Mouse (Mus musculus): ENCODE data around the gene Eif1. TPM values are rescaled to one million over a fixed set of nuclear protein-coding genes. Genes with fewer than 3 reads are reported as not detected.
"Not testable (repeated sequence)": the region's sequence is repeated elsewhere in the genome, so short reads cannot be mapped to it uniquely, and the experiment has no call there.

The Eif1 gene
- polyA plus RNA-seq, 1 experiment from 2014 or later: 1,447 TPM

DNA sequence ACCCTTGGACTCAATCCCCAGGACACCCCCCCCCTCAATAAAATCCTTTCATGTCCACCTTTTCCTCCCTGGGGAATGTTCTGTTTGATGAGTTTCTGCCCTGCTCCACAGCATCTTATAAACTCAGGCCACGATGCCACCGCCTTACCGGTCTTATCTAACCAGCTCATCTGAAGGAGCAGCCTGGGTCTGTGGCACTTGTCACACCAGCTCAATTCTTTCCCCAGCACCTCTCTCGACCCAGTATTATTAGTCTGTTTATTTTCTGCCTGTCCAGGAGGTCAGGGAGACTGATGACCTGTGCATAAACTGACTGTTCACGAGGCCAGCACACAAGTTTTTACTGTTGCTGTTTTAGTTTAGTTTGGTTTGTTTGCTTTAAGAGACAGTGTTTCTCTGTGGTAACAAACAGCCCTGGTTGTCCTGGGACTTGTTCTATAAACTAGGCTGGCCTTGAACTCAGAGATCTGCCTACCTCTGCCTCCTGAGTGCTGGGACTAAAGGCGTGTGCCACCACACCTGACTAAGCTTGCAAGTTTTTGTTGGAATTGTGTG, 1.8 kb upstream of the Eif1 start:
- Histone ChIP-seq H3K4me1 (peaks cover 7% of the 10 kb centered on the region; the same call in 1 of the 2 replicates), H3K9ac (no peak overlapping the region), H3K27me3 (no peaks in the 10 kb centered on the region), H3K36me3 (peaks cover 13% of the 10 kb centered on the region), H3K9me3 (replicated peaks) (no peaks in the 10 kb centered on the region), H3K4me3 (no peak overlapping the region), H3K27ac (no peak overlapping the region), H3K4me2 (replicated peaks) (no peak overlapping the region)
- 76% methylated on average over 6 of the region's 6 CpGs for WGBS
- no peak for ATAC-seq (ENCODE audit: low FRiP score)

- 88% methylated on average over 10 of the region's 10 CpGs for WGBS
- Histone ChIP-seq H3K36me3 (peaks cover 13% of the 10 kb centered on the region), H3K4me2 (replicated peaks) (peak overlapping the region; percentile 53), H3K27me3 (no peaks in the 10 kb centered on the region), H3K4me1 (peaks cover 7% of the 10 kb centered on the region; the same call in 1 of the 2 replicates), H3K9me3 (replicated peaks) (no peaks in the 10 kb centered on the region), H3K4me3 (peak overlapping the region; percentile 64), H3K27ac (peak overlapping the region; percentile 93), H3K9ac (no peak overlapping the region)
- ATAC-seq (ENCODE audit: low FRiP score): peak; percentile 15
These were observed 895 bp upstream of the Eif1 start for GRCm38 (mm10) chr11:100318529-100319451.

DNA sequence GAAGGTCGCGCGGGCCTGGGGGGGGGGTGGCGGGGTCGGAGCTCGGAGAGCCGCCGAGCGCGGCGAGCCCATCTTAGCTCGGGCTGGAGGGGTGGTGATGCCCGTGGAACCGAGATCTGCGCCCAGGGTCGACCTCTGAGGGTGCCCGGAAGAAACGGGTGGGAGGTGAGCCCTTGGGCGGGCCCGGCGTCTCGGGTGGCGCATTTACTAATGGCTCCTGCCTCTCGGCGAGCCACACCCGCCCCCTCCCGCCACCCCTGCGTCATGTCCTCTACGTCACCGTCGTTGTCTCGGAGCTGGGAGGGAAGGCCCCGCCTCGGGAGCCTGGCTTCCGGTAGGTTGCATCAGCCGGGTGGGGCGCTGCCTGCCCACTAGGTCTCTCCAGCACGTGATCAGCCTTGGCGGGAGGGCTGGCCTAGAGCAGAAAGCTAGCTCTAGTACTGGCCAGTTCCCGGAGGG, 516 bp downstream of the Eif1 start:
- ATAC-seq (ENCODE audit: low FRiP score): peak; percentile 87
- Histone ChIP-seq H3K36me3 (peaks cover 13% of the 10 kb centered on the region), H3K27me3 (no peaks in the 10 kb centered on the region), H3K9ac (peak overlapping the region; percentile 98), H3K4me3 (peak overlapping the region; percentile 64), H3K4me1 (peaks cover 7% of the 10 kb centered on the region; the same call in 1 of the 2 replicates), H3K9me3 (replicated peaks) (no peaks in the 10 kb centered on the region), H3K27ac (peak overlapping the region; percentile 93), H3K4me2 (replicated peaks) (peak overlapping the region; percentile 82)
- 0% methylated on average over 32 of the region's 40 CpGs for WGBS

GRCm38 (mm10) chr11:100320701-100321410, 1.2 kb downstream of the Eif1 start:
- H3K27ac ChIP-seq: peak overlapping the region; percentile 93

DNA sequence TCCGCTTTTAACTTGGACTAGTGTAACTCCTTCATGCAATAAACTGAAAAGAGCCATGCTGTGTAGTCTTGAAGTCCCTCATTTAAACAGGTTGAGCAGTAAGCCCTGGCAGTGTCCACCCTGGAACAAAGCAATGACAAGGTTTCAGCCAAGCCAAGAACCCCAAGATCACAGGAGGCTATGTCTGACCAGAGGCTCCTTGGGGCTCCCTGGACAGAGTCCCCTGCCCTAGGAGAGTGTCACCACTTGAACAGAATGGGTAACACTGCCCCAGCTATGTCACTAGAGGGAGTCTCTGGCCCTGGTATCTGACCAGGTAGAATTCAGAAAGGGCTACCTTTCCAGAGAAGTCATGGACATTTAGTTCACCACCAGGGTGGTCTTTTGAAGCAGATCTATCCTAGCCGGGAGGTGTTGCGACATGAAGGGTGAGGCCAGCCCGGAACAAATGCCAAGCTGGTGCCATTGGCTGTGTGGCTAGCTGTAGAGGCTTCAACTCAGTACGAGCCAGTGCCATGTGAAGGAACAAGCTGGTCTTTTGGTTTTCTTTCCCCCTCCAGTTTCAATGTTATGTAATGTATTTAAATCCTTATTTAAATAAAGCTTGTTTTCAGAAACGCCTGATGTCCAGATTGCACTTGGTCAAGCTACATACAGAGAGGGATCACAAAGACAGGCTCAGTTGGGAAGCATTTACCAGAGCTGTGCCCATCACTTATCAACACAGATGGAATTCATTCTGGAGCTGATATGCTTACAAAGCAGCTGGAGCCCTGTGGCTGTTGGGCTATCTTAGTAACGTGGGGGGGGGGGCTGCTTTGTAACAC, 2.0 kb downstream of the Eif1 start:
- Histone ChIP-seq H3K4me2 (replicated peaks) (0 out of 2 replicates have a peak overlapping the region, but pooled peaks have one; percentile 6), H3K36me3 (peaks cover 13% of the 10 kb centered on the region), H3K27ac (peak overlapping the region; percentile 7; the same call in 1 of the 2 replicates)
- H3K9me3 ChIP-seq (replicated peaks); H3K27me3 ChIP-seq; ATAC-seq (ENCODE audit: low FRiP score); H3K4me3 ChIP-seq; H3K9ac ChIP-seq; H3K4me1 ChIP-seq: not testable (repeated sequence)
- 84% methylated on average over 7 of the region's 7 CpGs for WGBS

More at GRCm38 (mm10) chr11:100320701-100321410, 1.2 kb downstream of the Eif1 start:
- H3K27me3 ChIP-seq; H3K4me1 ChIP-seq; H3K9me3 ChIP-seq (replicated peaks): not testable (repeated sequence)
- H3K4me2 ChIP-seq (replicated peaks): peak overlapping the region; percentile 82
- peaks cover 13% of the 10 kb centered on the region for H3K36me3 ChIP-seq
- WGBS: 20% methylated on average over 11 of the region's 11 CpGs
- ATAC-seq (ENCODE audit: low FRiP score): 0 out of 2 replicates have a peak, but pooled peaks have one; percentile 0
- H3K9ac ChIP-seq: peak overlapping the region; percentile 98
- peak overlapping the region; percentile 64 for H3K4me3 ChIP-seq

DNA sequence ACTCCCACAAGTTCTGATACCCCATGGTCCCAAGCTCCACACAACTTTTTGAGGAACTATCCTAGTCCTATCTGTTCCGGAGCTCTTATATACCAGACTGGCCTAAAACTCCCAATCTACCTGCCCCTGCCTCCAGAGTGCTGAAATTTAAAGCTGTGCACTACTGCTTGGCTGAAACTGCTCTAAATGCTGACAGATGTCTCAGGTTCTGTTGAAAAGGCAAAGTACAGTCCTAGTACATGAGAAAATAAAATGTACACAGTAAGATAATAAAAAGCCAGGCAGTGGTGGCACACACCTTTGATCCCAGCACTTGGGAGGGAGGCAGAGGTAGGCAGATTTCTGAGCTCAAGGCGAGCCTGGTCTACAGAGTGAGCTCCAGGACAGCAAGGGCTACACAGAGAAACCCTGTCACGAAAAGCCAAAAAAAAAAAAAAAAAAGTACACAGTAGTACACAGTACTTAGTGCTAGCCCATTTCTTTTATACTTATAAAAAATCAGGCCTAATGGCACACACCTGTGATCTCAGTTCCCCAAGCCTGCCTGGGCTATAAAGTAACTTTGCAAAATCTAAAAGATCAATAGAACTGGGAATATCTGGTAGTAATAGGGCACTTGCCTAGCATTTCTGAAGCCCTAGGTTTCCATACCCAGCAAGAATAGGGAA, 3.0 kb downstream of the Eif1 start:
- no peaks in the 10 kb centered on the region for H3K27me3 ChIP-seq
- H3K9ac ChIP-seq: no peak overlapping the region
- peaks cover 13% of the 10 kb centered on the region for H3K36me3 ChIP-seq
- 59% methylated on average over 3 of the region's 3 CpGs for WGBS
- no peak overlapping the region for H3K27ac ChIP-seq
- H3K4me3 ChIP-seq: no peak overlapping the region
- no peak for ATAC-seq (ENCODE audit: low FRiP score)
- H3K4me1 ChIP-seq: peaks cover 12% of the 10 kb centered on the region; the same call in 1 of the 2 replicates
- H3K9me3 ChIP-seq (replicated peaks): no peaks in the 10 kb centered on the region
- no peak overlapping the region for H3K4me2 ChIP-seq (replicated peaks)

DNA sequence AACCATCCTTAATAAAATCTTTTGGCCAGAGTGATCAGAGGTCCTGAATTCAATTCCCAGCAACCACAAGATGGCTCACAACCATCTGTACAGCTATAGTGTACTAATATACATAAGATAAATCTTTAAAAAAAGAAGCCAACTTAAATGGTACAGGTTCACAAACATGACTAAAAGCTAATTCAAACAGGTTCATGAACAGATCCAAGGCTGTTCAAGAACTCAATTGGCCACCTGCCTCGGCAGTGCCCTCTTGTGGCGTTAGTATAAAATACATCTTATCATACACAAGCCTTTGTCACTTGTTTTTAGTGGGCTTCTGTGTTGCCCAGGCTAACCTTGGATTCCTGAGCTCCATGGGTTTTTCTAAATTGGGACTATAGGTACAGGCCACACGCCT, 3.9 kb downstream of the Eif1 start:
- 15% methylated on average over 3 of the region's 3 CpGs for WGBS
- ATAC-seq (ENCODE audit: low FRiP score): no peak
- no peaks in the 10 kb centered on the region for H3K9me3 ChIP-seq (replicated peaks)
- H3K4me2 ChIP-seq (replicated peaks): no peak overlapping the region
- H3K9ac ChIP-seq: no peak overlapping the region
- H3K27me3 ChIP-seq: no peaks in the 10 kb centered on the region
- no peak overlapping the region for H3K27ac ChIP-seq
- peaks cover 12% of the 10 kb centered on the region; the same call in 1 of the 2 replicates for H3K4me1 ChIP-seq
- peaks cover 13% of the 10 kb centered on the region for H3K36me3 ChIP-seq
- no peak overlapping the region for H3K4me3 ChIP-seq

GRCm38 (mm10) chr11:100325062-100325629, 5.5 kb downstream of the Eif1 start:
- Histone ChIP-seq H3K9me3 (replicated peaks) (no peaks in the 10 kb centered on the region), H3K27me3 (no peaks in the 10 kb centered on the region), H3K4me3 (no peak overlapping the region), H3K27ac (0 out of 2 replicates have a peak overlapping the region, but pooled peaks have one; percentile 23), H3K36me3 (peaks cover 13% of the 10 kb centered on the region), H3K4me1 (peaks cover 16% of the 10 kb centered on the region), H3K9ac (no peak overlapping the region), H3K4me2 (replicated peaks) (no peak overlapping the region)
- no peak for ATAC-seq (ENCODE audit: low FRiP score)
- WGBS: 62% methylated on average over 11 of the region's 11 CpGs

DNA sequence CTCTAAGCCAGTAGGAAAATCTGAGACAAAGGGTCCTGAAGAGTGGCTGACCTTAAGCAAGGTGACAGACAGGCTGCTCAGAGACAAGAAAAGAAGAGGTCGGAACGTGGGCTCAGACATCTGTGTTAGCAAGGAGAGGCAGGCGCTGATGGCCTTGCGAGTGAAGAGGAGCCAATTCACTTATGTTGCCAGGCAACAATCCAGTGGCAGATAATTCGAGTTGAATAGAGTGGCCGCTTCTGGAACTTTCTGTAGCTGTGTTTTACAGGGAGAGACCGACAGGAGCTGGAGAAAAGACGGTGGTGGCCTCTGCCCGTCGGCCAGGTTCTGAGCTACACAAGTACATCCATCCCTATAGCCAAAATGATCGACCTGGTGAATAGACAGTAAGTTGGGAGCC, 7.6 kb downstream of the Eif1 start:
- no peak overlapping the region for H3K4me3 ChIP-seq
- no peak for ATAC-seq (ENCODE audit: low FRiP score)
- H3K9ac ChIP-seq: no peak overlapping the region
- no peaks in the 10 kb centered on the region for H3K9me3 ChIP-seq (replicated peaks)
- H3K4me2 ChIP-seq (replicated peaks): no peak overlapping the region
- 58% methylated on average over 11 of the region's 11 CpGs for WGBS
- H3K36me3 ChIP-seq: peaks cover 4% of the 10 kb centered on the region
- no peak overlapping the region for H3K27ac ChIP-seq
- peaks cover 22% of the 10 kb centered on the region for H3K4me1 ChIP-seq
- H3K27me3 ChIP-seq: no peaks in the 10 kb centered on the region

- Histone ChIP-seq H3K9me3 (replicated peaks) (no peaks in the 10 kb centered on the region), H3K27me3 (no peaks in the 10 kb centered on the region), H3K36me3 (no peaks in the 10 kb centered on the region), H3K9ac (no peak overlapping the region), H3K4me3 (no peak overlapping the region), H3K27ac (no peak overlapping the region), H3K4me1 (peaks cover 27% of the 10 kb centered on the region), H3K4me2 (replicated peaks) (no peak overlapping the region)
- WGBS: 92% methylated on average over 6 of the region's 6 CpGs
- ATAC-seq (ENCODE audit: low FRiP score): no peak
These were observed 8.1 kb downstream of the Eif1 start for GRCm38 (mm10) chr11:100327761-100328160.

DNA sequence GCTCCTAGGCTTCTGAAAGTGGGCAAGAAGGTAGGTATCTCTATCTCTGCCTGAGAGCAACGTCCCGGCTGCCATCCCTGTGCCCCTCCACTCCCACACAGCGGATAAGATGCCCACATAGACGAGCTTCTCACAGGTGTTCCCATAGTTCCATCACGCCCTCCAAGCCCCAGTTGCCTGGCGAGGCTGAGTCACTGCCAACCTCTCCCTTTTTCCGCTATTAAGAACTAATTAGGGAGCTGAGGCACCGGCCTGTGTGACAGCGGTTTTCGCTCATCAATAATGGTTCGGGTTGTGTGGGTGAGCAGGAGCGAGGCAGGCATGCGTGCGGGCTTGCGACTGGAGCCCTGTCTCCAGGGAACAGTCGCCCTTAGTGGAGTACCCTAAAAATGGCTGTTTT, 10.6 kb downstream of the Eif1 start:
- ATAC-seq (ENCODE audit: low FRiP score): no peak
- Histone ChIP-seq H3K9me3 (replicated peaks) (no peaks in the 10 kb centered on the region), H3K9ac (no peak overlapping the region), H3K27ac (no peak overlapping the region; the same call in 1 of the 2 replicates), H3K36me3 (no peaks in the 10 kb centered on the region), H3K4me2 (replicated peaks) (no peak overlapping the region), H3K27me3 (no peaks in the 10 kb centered on the region), H3K4me1 (peaks cover 43% of the 10 kb centered on the region), H3K4me3 (no peak overlapping the region)
- 46% methylated on average over 16 of the region's 16 CpGs for WGBS

Measured in hindbrain, embryonic 12.5 days (tissue).